Mouse (Mus musculus): ENCODE data around the gene Haus2. TPM values are rescaled to one million over a fixed set of nuclear protein-coding genes. Genes with fewer than 3 reads are reported as not detected.

The Haus2 gene
- total RNA-seq, 1 experiment from 2014 or later: 15.5 TPM

DNA sequence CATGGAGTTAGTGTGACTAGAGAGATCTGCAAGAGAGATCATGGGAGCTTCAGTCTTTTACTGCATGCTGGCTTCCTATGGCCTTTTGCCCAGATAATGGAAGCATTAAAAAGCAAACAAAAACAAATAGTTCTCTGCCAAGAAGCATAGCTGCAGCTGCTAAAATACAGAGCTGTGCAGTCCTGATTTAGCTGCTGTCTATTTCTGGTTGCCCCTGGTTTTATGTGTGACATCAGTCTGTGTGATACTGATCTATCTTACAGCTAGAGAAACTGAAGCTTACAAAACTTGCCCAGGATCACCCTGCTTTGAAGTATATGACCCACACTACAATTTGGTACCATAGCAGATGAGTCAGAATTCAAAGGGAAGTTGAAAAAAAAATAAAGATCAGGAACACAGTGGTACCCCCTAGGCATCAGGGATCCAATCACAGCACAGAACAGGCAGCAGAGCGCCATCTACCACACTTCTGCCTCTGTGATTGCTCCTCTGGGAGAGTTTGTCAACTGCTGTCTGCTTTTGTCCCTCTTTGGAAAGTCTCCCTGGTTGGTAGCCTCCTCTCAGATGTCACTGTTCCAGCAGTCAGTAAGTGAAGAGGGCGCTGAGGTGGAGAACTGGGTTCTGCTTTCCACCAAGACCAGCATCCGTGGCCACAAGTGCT, 54.4 kb downstream of the Haus2 start:
- DNase-seq: no peak

DNA sequence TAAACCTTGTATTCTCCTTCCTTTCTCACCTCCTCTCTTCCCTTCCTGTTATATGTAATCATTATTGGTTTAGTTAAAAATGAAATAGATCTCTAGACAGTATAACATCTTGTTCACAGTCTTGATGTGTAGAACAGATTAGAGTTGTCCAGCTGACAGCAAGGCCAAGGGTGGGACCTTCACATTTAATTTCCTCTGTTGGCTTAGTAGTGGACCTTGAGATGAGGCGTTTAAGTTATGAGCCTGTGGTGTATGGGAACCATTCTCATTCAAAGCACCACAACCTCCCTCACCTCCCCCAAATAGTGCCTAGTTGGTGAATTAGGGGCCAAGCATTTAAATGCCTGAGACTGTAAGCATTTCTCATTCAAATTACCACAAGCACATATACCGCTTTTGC, 58.3 kb downstream of the Haus2 start:
- no peak for DNase-seq

- no peak for DNase-seq
These were observed 61.1 kb downstream of the Haus2 start for GRCm38 (mm10) chr2:120670253-120670652.

Other genes starting within 250 kb of the Haus2 start
- 26.0 and 42.9 TPM in 2 replicates for gene Ganc, start 205.5 kb upstream of the Haus2 start, total RNA-seq (2021)
- gene Tmem87a, start 205.3 kb upstream of the Haus2 start, total RNA-seq (2021): 43.3 and 49.9 TPM in 2 replicates
- 0.36 TPM in 1 of 2 replicates, not detected in the other for gene Capn3, start 153.4 kb upstream of the Haus2 start, total RNA-seq (2021)
- gene Zfp106, start 45.5 kb upstream of the Haus2 start, total RNA-seq (2021): 95.5 and 104 TPM in 2 replicates
- 66.7 and 71.7 TPM in 2 replicates for gene Snap23, start 41.7 kb upstream of the Haus2 start, total RNA-seq (2021)
- 15.6 and 27.9 TPM in 2 replicates for gene Lrrc57, start 137 bp downstream of the Haus2 start, total RNA-seq (2021)
- gene Stard9, start 19.7 kb downstream of the Haus2 start, total RNA-seq (2021): 20.0 and 31.6 TPM in 2 replicates
- 29.0 and 30.4 TPM in 2 replicates for gene Cdan1, start 240.7 kb downstream of the Haus2 start, total RNA-seq (2021)
- gene Ttbk2, start 241.2 kb downstream of the Haus2 start, total RNA-seq (2021): 6.3 and 15.1 TPM in 2 replicates

All from adrenal gland, postnatal 25 days (tissue).